Mouse (Mus musculus) mature B cell (primary cell): ENCODE results near the gene Krt17.
"Not testable (repeated sequence)": the region's sequence is repeated elsewhere in the genome, so short reads cannot be mapped to it uniquely, and the experiment has no call there.

ENCODE experiments used
- in situ Hi-C: fragments of 300-500 bp; cut with MboI; formaldehyde crosslinking; loops from 2 replicates; pipeline ENCODE4 v1.14.3; 2019

Krt17 gene

DNA sequence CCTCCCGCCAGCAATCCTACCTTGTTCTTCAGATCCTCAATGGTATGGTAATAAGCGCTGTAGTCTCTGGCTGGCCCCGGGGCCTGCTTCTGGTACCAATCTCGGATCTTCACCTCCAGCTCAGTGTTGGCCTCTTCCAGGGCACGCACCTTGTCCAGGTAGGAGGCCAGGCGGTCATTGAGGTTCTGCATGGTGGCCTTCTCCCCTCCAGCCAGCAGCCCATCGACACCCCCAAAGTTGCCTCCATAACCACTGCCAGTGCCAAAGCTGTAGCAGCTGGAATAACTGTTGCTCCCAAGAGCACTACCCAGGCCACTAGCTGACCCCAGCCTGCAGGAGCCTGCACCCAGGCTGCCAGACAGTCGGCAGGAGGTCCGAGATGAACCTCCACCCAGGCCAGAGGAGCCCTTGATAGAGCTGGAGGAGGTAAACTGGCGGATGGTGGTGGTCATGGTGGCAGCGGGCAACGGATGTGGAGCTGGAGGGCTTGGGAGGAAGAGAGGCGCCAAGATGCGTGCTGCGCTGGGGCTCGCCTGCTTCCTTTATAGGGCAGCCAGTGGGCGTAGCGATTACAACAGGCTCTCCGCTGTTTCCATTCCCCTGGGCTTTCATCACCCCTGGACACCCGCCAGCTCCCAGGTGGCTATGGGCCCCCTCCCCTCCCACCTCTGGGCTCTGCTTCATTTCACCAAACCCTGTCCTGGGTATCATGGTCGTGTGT, at the start of gene Krt17:
Gene Krt17, minus strand, starts transcription at position 516 of the 721 bp plus-strand sequence.
- in situ Hi-C loops, result no loop called here

GRCm38 (mm10) chr11:100308672-100309071, 47.8 kb upstream of the Krt17 start:
- in situ Hi-C loops, result not testable (repeated sequence)

DNA sequence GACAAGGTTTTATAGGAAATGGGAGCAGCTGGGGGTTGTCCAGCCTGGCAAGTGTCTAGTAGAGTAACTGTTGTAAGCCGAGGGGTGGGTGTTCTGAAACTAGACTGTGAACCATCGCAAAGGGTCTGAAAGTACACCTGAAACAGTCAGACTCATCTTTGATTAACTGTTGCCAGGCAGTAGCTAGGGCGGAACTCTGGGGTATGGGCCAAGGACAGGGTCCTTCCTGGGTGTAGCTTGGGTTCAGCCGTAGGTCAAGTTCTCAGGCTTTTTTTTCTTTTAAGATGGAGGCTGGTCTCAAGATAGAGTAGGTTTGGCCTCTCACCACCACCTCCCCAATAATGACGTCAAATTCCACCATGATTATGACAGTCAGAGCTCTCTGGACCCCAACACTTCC, 47.1 kb upstream of the Krt17 start:
- in situ Hi-C loops, result no loop called here

- in situ Hi-C loops, result no loop called here
Observed at GRCm38 (mm10) chr11:100301292-100301691, 40.5 kb upstream of the Krt17 start.

- in situ Hi-C loops, result no loop called here
Observed at GRCm38 (mm10) chr11:100300293-100300692, 39.5 kb upstream of the Krt17 start.

DNA sequence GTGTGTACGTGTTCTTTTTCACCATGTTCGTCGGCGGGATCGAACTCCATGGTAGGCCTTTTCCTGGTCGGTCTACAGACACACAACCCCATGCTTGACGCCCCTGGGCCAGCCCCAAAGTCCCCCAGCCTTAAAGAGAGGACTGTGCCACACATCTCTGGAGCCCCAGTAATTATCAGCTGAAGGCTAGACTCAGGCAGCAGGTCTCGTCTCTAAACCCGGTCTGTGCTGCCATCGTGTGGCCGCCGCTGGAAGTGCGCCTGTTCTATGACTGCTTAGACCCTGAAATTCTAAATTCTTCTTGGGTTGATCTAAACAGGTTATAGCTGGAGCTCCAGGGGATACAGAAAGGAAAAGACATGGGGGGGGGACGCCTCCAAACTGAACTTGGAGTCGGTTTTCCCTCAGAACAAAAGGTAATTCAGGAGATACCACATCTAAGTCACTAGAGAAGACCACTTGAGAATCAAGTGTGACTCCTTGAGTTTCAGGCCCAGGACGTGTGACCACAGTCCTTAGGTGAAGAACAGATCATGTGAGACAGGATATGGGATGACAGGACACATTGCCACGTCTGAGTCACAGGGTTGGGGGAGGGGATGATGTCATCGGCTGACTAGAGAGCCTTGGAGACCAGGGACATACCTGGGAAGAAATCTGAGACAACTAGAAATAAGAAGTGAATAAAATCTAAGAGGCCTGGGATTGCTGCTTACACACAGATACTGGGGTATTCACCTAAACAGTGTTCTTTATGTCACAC, 37.6 kb upstream of the Krt17 start:
- in situ Hi-C loops, result loop anchor here (25.0 kb wide), 1 partner anchor 911 kb away; the partner anchor contains the start of gene Krt10

GRCm38 (mm10) chr11:100297801-100298200, 37.0 kb upstream of the Krt17 start:
- in situ Hi-C loops, result loop anchor here (25.0 kb wide), 1 partner anchor 910 kb away; the partner anchor contains the start of gene Krt10

- in situ Hi-C loops, result loop anchor here (25.0 kb wide), 1 partner anchor 908 kb away; the partner anchor contains the start of gene Krt10
Observed at GRCm38 (mm10) chr11:100295308-100295707, 34.5 kb upstream of the Krt17 start.

GRCm38 (mm10) chr11:100292884-100293283, 32.1 kb upstream of the Krt17 start:
- in situ Hi-C loops, result loop anchor here (25.0 kb wide), 1 partner anchor 906 kb away; the partner anchor contains the start of gene Krt10

DNA sequence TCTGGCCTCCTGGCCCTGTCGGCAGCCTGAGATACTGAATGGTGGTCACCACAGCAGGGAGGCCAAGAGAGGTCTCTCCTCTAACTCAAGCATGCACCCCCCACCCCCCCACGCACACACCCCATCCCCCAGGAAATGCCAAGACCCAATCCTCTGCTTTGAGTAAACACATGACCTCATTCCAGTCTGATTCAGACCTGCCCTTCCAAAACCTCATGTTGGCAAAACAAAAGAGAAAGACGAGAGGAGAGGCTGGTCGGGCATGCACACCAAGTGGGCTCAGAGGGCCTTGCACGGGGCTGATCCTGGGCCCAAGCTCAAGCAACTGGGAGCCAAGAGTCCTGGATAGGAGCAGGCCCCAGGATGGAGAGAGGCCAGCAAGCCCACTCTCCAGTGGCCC, 29.4 kb upstream of the Krt17 start:
- in situ Hi-C loops, result loop anchor here (25.0 kb wide), 1 partner anchor 903 kb away; the partner anchor contains the start of gene Krt10

DNA sequence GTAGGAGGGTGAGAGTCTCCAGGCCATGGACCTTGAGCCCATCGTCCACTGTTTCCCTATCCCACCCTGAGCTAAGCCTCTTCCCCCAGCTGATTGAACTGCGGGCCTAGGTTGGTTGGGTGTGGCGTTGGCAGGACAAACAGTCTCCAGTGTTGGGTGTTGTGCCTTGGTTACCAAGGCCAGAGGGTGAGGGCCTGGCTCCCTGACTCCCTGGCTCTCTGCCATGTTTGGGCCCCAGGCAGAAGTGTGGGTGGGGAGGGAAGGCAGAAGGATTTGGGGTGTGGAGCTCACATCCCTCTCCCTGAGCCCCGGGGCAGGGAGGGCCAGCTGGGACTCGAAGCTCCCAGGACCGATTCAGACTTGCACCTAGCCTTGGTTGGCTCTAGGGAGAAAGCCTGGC, 28.1 kb upstream of the Krt17 start:
- in situ Hi-C loops, result loop anchor here (25.0 kb wide), 1 partner anchor 902 kb away; the partner anchor contains the start of gene Krt10

DNA sequence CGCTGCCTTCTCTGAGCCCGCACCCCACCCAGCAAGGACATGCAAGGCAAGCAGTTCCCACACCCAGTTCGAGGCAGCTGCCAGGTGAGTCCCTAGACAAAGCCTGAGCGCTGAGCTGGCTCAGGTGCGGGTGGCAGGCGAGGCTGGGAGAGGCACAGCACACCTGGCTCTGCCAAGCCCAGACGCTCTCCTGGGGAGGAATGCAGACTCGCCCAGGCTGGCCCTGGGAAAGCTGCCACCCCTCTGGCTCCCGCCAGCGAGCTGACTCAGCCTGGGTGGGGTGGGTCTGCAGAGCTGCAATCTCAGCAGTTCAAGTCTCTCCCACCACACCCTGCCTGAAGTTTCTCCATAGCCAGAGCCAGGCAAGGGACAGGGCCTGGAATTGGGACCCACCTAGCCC, 26.2 kb upstream of the Krt17 start:
- in situ Hi-C loops, result loop anchor here (25.0 kb wide), 1 partner anchor 900 kb away; the partner anchor contains the start of gene Krt10

DNA sequence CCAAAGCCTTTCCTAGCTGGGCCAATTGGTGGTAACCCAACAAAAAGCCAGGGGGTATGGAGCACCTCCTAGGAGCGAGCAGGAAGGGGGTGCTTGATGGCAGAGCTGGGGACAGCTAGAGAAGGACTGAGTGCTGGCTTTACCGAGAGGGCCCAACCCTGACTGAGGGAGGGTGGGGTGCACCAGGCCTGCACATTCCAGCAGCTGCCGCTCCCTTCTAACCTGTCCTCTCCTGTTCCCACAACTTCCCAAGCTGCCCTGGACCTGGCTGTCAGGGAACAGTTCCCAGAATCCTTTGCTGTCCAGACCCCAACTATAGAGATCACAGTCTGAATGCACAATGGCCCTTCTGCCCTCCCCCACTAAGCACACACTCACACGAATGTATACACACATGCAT, 24.2 kb upstream of the Krt17 start:
- in situ Hi-C loops, result loop anchor here (25.0 kb wide), 1 partner anchor 898 kb away; the partner anchor contains the start of gene Krt10

DNA sequence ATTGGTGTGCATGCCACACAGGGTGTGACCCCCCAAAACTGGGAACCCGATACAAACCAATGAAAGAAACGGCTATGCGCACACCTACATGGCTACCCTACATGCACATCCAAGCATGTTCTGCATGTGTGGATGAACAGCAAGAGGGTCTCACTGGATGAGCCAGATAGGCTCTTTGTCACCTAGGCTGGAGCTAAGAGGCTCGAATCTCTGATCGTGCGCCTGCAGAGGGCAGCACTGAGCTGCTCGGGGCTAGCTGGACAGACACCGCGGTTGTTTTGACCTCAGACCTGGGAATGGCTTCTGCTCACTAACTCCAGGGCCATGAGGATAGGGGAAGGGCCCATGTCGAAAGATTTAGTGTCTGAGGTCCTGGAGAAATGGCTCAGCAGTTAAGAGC, 21.7 kb upstream of the Krt17 start:
- in situ Hi-C loops, result loop anchor here (25.0 kb wide), 1 partner anchor 895 kb away; the partner anchor contains the start of gene Krt10

- in situ Hi-C loops, result loop anchor here (25.0 kb wide), 1 partner anchor 895 kb away; the partner anchor contains the start of gene Krt10
Observed at GRCm38 (mm10) chr11:100281596-100282544, 21.0 kb upstream of the Krt17 start.

DNA sequence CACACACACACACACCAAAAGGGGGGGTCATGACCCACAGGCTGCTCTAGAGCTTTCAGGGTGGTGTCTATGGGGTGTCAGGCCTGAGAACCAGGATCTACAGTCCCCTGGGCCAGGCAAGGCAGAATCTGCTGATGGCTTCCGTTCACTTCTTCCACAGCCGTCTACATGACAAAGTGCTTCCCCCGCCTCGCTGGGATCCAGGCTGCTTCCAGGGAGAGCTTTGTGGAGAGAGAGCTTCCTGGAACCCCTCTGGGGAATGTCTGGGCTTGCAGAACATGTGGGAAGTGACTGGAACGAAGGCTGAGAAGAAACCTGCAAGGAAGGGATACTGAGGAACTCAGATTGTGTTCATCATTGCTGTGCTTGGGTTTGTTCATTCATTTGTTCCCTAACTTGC, 17.9 kb upstream of the Krt17 start:
- in situ Hi-C loops, result loop anchor here (25.0 kb wide), 1 partner anchor 891 kb away; the partner anchor contains the start of gene Krt10

GRCm38 (mm10) chr11:100277726-100278480, 17.1 kb upstream of the Krt17 start:
- in situ Hi-C loops, result loop anchor here (25.0 kb wide), 1 partner anchor 891 kb away; the partner anchor contains the start of gene Krt10

- in situ Hi-C loops, result loop anchor here (25.0 kb wide), 1 partner anchor 888 kb away; the partner anchor contains the start of gene Krt10
Observed at GRCm38 (mm10) chr11:100275466-100275865, 14.6 kb upstream of the Krt17 start.

DNA sequence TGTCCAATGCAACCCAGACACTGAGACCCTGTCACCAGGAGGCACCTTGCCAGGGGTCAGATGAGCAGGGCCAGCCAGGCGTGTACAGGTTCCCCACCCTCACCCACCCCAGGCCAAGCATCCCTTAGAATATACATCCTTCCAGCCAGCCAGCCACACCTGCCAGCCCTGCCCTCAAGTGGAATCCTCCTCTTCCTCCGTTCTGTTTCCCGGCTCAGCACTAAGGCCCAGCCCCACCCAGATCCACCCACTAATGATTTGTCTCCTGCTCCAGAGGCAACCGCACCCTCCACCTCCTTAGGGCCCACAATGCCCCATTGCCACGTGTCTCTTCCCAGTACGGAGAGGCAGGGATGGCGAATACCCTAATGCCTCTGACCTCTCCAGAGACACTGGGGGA, 13.9 kb upstream of the Krt17 start:
- in situ Hi-C loops, result loop anchor here (25.0 kb wide), 1 partner anchor 887 kb away; the partner anchor contains the start of gene Krt10

- in situ Hi-C loops, result no loop called here
Observed at GRCm38 (mm10) chr11:100271878-100272277, 11.0 kb upstream of the Krt17 start.
